Mouse (Mus musculus): ENCODE results near the gene Best2. TPM values are rescaled to one million over a fixed set of nuclear protein-coding genes. Genes with fewer than 3 reads are reported as not detected.

Best2 gene
- not detected for total RNA-seq (2021)
- long read RNA-seq, experiment 1, result 0 reads
- long read RNA-seq, experiment 2, result 0 reads

DNA sequence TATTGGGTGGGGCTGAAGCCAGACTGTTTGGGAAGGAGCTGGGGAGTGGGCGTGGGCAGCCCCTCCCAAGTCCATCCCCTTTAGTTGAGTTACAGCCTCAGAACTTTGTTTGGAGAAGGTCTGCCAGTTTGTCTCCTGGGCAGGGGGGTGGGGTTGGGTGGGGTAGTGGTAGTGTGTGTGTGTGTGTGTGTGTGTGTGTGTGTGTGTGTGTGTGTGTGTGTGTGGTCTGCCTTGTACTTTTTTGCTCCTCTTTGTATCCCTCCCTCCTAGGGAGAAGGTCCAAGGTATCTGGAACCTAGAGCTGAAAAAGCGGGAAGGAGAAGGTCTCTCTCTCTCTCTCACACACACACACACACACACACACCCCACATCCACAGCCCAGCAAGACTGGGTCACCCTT, at the start of gene Best2:
Gene Best2, minus strand, starts transcription at position 101 of the 400 bp plus-strand sequence.
- DNase-seq (ENCODE audit: extremely low spot score in 1 of 2, low spot score in 2 of 2), result no peak
- peak within 1 kb of the TSS; percentile 55 for H3K4me3 ChIP-seq
- intact Hi-C loops (cut with DNase I), result no loop called here
- no peak within 1 kb of the TSS for H3K27ac ChIP-seq
- no peak for TF ChIP-seq CTCF (IDR thresholded peaks at IDR 0.05)

DNA sequence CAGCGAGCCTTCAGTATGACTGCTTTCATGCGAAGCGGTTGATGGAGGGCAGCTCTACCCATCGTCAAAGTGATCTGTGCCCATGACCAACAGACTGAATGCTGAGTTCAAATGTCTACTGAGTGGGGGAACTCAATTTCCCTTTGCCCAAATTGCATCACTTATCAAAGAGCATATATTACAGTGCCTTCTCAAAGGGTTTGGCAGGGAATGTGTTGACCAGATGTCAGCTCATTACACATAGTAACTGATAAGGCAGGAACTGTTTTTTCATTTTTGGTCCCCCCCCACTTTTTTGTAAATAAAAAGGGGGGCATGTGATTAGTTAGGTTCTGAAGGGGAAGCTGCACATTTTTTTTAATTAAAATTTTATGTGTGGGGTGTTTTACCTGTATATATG, 48.3 kb upstream of the Best2 start:
- no peak overlapping the region for H3K27ac ChIP-seq
- intact Hi-C loops (cut with DNase I), result no loop called here
- no peak for TF ChIP-seq CTCF (IDR thresholded peaks at IDR 0.05)
- H3K4me3 ChIP-seq, result no peak overlapping the region
- DNase-seq (ENCODE audit: extremely low spot score in 1 of 2, low spot score in 2 of 2), result no peak

DNA sequence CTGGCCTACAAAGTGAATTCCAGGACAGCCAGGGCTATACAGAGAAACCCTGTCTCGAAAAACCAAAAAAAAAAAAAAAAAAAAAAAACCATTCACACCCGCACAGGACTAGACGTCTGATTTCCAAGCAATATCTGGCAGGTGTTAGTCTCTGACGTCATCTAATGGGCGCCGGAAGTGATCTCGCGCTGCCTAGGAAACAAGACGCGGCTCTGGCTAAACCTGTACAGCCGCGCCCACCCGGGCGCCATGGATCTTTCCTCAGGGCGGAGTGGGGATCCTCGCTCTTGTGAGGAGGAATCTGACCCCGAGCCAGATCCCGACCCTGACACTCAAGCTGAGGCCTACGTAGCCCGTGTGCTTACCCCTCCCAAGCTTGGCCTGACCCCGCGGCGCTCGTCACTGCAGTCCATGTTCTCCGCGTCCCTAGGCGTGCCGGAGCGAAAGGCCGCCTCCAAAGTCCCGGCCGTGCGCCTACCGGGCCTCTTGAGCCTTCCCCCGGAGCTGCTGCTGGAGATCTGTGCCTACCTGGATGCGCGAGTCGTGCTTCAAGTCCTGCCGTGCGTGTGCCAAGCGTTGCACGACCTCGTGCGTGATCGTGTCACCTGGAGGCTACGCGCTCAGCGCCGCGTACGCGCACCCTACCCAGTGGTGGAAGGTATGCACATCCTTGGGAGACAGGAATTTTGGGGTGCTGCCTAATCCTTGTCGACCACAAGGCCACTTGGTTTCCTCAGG, 45.7 kb upstream of the Best2 start, which contains the start of gene Fbxw9:
Gene Fbxw9, plus strand, starts transcription at position 177 of the 738 bp plus-strand sequence.
- H3K27ac ChIP-seq, result peak within 1 kb of the TSS; percentile 87
- TF ChIP-seq CTCF (IDR thresholded peaks at IDR 0.05), result no peak
- DNase-seq (ENCODE audit: extremely low spot score in 1 of 2, low spot score in 2 of 2), result peak; percentile 88 to 90
- peak within 1 kb of the TSS; percentile 86 for H3K4me3 ChIP-seq
- intact Hi-C loops (cut with DNase I), result no loop called here

DNA sequence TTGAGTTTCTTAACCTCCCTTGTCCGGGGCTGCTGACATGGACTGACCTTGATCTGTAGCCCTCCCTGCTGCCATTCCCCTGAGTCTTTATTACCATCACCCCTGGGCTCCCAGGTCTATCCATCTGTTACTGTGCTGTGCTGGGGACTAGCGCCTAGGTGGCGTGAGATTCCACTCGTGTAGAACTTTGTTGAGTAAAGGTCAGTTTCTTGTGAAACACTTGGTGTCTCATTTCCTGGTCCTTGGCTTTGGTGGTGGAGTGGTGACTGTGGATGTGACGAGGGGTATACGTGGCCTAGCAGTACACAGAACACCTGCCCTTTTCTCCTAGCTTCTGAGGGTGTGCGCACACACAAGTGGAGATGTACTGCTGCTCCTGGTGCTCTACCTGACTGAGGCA, 43.0 kb upstream of the Best2 start:
- H3K27ac ChIP-seq, result no peak overlapping the region
- TF ChIP-seq CTCF (IDR thresholded peaks at IDR 0.05), result no peak
- no peak for DNase-seq (ENCODE audit: extremely low spot score in 1 of 2, low spot score in 2 of 2)
- no peak overlapping the region for H3K4me3 ChIP-seq
- intact Hi-C loops (cut with DNase I), result no loop called here

DNA sequence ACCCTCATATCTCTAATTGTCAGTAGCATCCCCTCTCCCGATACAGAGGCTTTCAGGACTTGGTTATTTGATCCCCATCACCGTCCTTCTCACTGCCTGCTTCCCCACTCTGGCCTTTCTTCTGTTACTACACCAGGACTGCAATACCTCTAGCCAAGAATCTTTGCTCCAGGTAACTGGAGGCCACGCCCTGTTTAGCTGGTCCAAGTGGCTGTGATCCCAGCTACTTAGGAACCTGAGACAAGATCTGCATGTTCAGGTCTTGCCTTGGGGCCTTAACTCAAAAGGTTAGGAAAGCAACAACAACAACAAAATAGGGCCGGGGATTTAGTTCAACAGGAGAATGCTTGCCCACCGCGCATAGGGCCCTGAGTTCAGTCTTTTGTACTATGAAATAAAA, 29.3 kb upstream of the Best2 start:
- no peak for TF ChIP-seq CTCF (IDR thresholded peaks at IDR 0.05)
- no peak for DNase-seq (ENCODE audit: extremely low spot score in 1 of 2, low spot score in 2 of 2)
- no peak overlapping the region for H3K27ac ChIP-seq
- no peak overlapping the region for H3K4me3 ChIP-seq
- intact Hi-C loops (cut with DNase I), result no loop called here

GRCm38 (mm10) chr8:85037681-85038531, 23.6 kb upstream of the Best2 start:
- DNase-seq (ENCODE audit: extremely low spot score in 1 of 2, low spot score in 2 of 2), result peak; percentile 52 to 65
- H3K4me3 ChIP-seq, result peak overlapping the region; percentile 86
- intact Hi-C loops (cut with DNase I), result no loop called here
- H3K27ac ChIP-seq, result peak overlapping the region; percentile 98
- TF ChIP-seq CTCF (IDR thresholded peaks at IDR 0.05), result no peak

DNA sequence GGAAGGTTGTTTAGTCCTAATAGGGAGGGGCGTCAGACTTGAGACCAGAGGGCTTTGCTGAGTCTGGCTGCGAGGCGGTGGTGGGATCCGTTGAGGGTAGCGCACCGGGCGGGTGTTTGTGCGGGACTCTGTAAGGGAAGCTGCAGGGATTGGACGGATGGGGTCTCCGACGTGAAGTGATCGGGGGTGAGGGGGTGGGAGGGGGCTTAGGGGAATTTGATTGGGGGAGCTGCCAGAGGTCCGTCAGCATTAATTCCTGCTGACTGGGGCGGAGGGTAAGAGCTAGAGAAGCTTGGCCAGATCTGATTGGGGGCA, 23.0 kb upstream of the Best2 start:
- peak overlapping the region; percentile 86 for H3K4me3 ChIP-seq
- no peak for DNase-seq (ENCODE audit: extremely low spot score in 1 of 2, low spot score in 2 of 2)
- intact Hi-C loops (cut with DNase I), result no loop called here
- peak overlapping the region; percentile 98 for H3K27ac ChIP-seq
- TF ChIP-seq CTCF (IDR thresholded peaks at IDR 0.05), result no peak

DNA sequence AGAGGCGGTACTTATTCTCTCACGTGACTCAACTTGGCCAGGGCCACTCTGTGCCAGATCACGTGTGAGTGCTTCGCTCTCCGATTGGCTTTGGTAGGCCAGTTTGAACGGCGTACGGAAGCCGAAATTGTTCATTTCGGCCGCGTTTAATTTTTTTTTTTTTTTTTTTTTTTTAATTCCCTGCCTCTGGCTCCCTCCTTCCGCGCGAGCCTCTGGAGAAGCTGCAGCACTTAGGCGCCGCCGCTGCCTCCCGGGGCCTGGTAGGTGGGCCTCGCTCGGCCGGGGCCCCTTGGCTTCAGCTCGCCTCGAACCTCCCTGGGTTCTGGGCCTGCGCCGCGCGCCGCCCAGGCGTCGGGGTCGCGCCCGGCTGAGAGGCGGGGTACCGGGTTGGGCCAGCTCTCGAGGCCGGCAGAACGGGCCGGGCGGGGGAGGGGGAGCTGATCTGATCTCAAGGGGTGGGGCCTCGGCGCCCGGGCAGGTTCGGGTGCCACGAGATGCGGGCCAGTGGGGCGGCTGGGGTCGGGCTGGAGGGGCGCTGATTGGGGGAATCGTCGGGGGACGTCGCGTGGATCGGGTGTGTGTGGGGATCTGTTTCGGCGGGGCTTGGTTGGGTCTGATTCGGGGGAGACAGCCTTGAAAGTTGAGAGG, 22.5 kb upstream of the Best2 start, which contains the start of gene Tnpo2:
Gene Tnpo2, plus strand, starts transcription at position 198 of the 648 bp plus-strand sequence.
- intact Hi-C loops (cut with DNase I), result no loop called here
- Histone ChIP-seq H3K27ac (peak within 1 kb of the TSS; percentile 98), H3K4me3 (peak within 1 kb of the TSS; percentile 86)
- DNase-seq (ENCODE audit: extremely low spot score in 1 of 2, low spot score in 2 of 2), result peak; percentile 84 to 89
- TF ChIP-seq CTCF (IDR thresholded peaks at IDR 0.05), result no peak

- Histone ChIP-seq H3K27ac (peak overlapping the region; percentile 98), H3K4me3 (peak overlapping the region; percentile 86)
- intact Hi-C loops (cut with DNase I), result no loop called here
- no peak for DNase-seq (ENCODE audit: extremely low spot score in 1 of 2, low spot score in 2 of 2)
- TF ChIP-seq CTCF (IDR thresholded peaks at IDR 0.05), result no peak
Measured at GRCm38 (mm10) chr8:85036381-85036717, 22.0 kb upstream of the Best2 start.

- no peak for DNase-seq (ENCODE audit: extremely low spot score in 1 of 2, low spot score in 2 of 2)
- intact Hi-C loops (cut with DNase I), result no loop called here
- Histone ChIP-seq H3K4me3 (peak overlapping the region; percentile 86), H3K27ac (peak overlapping the region; percentile 98; the same call in 1 of the 2 replicates)
- no peak for TF ChIP-seq CTCF (IDR thresholded peaks at IDR 0.05)
Measured at GRCm38 (mm10) chr8:85035728-85036310, 21.5 kb upstream of the Best2 start.

DNA sequence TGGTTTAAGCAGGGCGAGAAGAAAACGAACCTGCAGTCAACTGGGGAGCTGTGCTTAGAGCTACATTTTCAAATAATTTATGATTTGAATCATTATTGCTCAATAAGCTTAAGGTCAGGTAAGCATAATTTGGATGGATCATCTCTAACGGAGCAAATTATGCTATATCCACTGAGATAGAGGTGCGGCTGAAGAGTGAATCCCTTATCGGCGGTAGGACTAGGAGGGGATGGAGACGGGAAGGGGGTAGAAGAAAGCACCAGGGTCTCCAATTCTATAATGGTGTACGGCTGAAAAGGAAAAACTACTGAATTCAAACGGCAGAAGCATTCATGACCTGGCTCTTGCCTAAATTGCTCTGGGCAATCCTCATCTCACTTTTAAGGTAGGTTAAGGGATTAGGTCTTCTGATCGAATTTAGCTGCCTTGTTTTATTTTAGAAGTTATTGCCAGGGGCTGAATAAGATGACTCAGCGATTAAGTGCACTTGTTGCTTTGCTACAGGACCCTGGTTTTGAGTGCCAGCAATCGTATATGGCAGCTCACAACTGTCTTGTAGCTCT, 20.9 kb upstream of the Best2 start:
- H3K27ac ChIP-seq, result peak overlapping the region; percentile 24; the same call in 1 of the 2 replicates
- intact Hi-C loops (cut with DNase I), result no loop called here
- DNase-seq (ENCODE audit: extremely low spot score in 1 of 2, low spot score in 2 of 2), result no peak
- H3K4me3 ChIP-seq, result peak overlapping the region; percentile 86
- TF ChIP-seq CTCF (IDR thresholded peaks at IDR 0.05), result no peak

All from left cerebral cortex, adult 2 months (tissue).